Mouse (Mus musculus): ENCODE measurements at regions not wholly inside any gene's neighbourhood (a gene's known extent, or its start where the extent isn't known, plus 50 kb on each side); places are given as distances from the start of the nearest gene placed in this dataset.

- H3K27me3 ChIP-seq (ENCODE audit: control insufficient read depth, insufficient read depth, low read length) = no peaks in the 10 kb centered on the region
- H3K27ac ChIP-seq (ENCODE audit: insufficient read depth, low read length) = no peak overlapping the region
- no peak for TF ChIP-seq POLR2A (IDR thresholded peaks at IDR 0.05; ENCODE audit: borderline replicate concordance, insufficient read depth, low read length)
- no peak for TF ChIP-seq CTCF (IDR thresholded peaks at IDR 0.05; ENCODE audit: borderline replicate concordance, insufficient read depth, low read depth, low read length)
- H3K4me1 ChIP-seq (ENCODE audit: control insufficient read depth, insufficient read depth, low read length) = peaks cover 9% of the 10 kb centered on the region
- no peak for DNase-seq
- 70% methylated on average over 8 of the region's 8 CpGs for WGBS
- no peak overlapping the region for H3K4me3 ChIP-seq (replicated peaks; ENCODE audit: insufficient read depth, low read depth, low read length)
Observed at GRCm38 (mm10) chr15:86919704-86920103, 624.4 kb upstream of the Fam19a5 start.

- 77% methylated on average over 7 of the region's 7 CpGs for WGBS
- TF ChIP-seq CTCF (IDR thresholded peaks at IDR 0.05; ENCODE audit: borderline replicate concordance, insufficient read depth, low read depth, low read length) = no peak
- TF ChIP-seq POLR2A (IDR thresholded peaks at IDR 0.05; ENCODE audit: borderline replicate concordance, insufficient read depth, low read length) = no peak
- Histone ChIP-seq H3K4me1 (ENCODE audit: control insufficient read depth, insufficient read depth, low read length) (peaks cover 9% of the 10 kb centered on the region), H3K27ac (ENCODE audit: insufficient read depth, low read length) (no peak overlapping the region), H3K4me3 (replicated peaks; ENCODE audit: insufficient read depth, low read depth, low read length) (no peak overlapping the region), H3K27me3 (ENCODE audit: control insufficient read depth, insufficient read depth, low read length) (no peaks in the 10 kb centered on the region)
- DNase-seq = no peak
Observed at GRCm38 (mm10) chr15:86920185-86920584, 623.9 kb upstream of the Fam19a5 start.

DNA sequence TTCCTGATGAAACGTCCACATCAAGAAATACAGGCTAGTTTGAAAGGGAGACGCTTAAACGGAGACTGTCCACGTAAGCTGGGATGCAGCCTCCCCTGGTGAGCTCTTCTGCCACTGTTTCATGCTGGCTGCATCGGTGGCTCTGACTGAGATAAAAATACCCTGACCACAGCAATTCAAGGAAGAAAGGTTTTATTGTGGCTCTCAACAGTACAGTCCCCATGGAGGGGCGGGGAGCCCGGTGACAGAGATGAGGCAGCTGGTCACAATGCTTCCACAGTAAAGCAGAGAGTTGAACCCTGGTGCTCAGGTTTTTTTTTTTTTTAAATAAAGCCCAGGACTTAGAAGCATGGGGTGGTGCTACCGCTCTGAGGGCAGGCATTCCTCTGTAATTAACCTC, 622.7 kb upstream of the Fam19a5 start:
- Histone ChIP-seq H3K27ac (ENCODE audit: insufficient read depth, low read length) (no peak overlapping the region), H3K4me1 (ENCODE audit: control insufficient read depth, insufficient read depth, low read length) (peaks cover 9% of the 10 kb centered on the region), H3K27me3 (ENCODE audit: control insufficient read depth, insufficient read depth, low read length) (no peaks in the 10 kb centered on the region), H3K4me3 (replicated peaks; ENCODE audit: insufficient read depth, low read depth, low read length) (no peak overlapping the region)
- 55% methylated on average over 8 of the region's 8 CpGs for WGBS
- no peak for DNase-seq
- TF ChIP-seq POLR2A (IDR thresholded peaks at IDR 0.05; ENCODE audit: borderline replicate concordance, insufficient read depth, low read length) = no peak
- no peak for TF ChIP-seq CTCF (IDR thresholded peaks at IDR 0.05; ENCODE audit: borderline replicate concordance, insufficient read depth, low read depth, low read length)

DNA sequence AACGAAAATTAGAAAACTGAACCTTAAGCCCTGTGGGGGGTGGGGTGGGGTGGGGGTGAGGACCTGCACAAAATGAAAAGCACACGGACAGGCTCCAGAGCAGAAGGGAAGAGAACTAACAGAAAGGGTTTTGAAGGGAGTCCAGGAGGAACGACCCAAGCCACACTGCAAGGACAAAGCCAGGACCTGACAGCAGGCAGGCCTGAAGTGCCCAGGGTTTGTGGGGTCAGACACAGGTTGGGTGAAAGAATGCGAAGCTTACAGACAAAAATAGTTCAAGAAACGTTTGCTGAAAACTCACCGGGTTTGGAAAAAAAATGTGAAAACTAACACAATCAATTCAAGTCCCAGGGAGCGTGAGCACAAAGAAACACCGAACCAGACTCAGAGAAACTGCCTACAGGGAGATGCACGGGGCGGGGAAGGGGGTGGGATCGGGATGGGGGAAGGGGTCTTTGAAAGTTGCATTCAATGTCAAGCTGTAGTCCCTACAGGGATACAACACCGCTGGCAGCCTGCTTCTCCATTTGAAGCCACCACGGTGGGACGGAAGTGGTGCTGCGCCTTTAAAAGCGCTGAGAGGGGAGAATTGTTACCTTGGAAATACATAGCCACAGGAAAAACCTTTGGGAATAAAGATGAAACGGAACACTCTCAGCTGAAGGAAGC, 618.9 kb upstream of the Fam19a5 start:
- WGBS = 58% methylated on average over 17 of the region's 17 CpGs

GRCm38 (mm10) chr15:86932345-86933075, 611.6 kb upstream of the Fam19a5 start:
- TF ChIP-seq CTCF (IDR thresholded peaks at IDR 0.05; ENCODE audit: borderline replicate concordance, insufficient read depth, low read depth, low read length) = no peak
- TF ChIP-seq POLR2A (IDR thresholded peaks at IDR 0.05; ENCODE audit: borderline replicate concordance, insufficient read depth, low read length) = no peak
- no peak overlapping the region for H3K27ac ChIP-seq (ENCODE audit: insufficient read depth, low read length)
- 56% methylated on average over 15 of the region's 15 CpGs for WGBS
- no peaks in the 10 kb centered on the region for H3K27me3 ChIP-seq (ENCODE audit: control insufficient read depth, insufficient read depth, low read length)
- H3K4me1 ChIP-seq (ENCODE audit: control insufficient read depth, insufficient read depth, low read length) = no peaks in the 10 kb centered on the region
- no peak overlapping the region for H3K4me3 ChIP-seq (replicated peaks; ENCODE audit: insufficient read depth, low read depth, low read length)
- DNase-seq = no peak

More for the DNA sequence above, 618.9 kb upstream of the Fam19a5 start:
- Histone ChIP-seq H3K27ac (ENCODE audit: insufficient read depth, low read length) (no peak overlapping the region), H3K27me3 (ENCODE audit: control insufficient read depth, insufficient read depth, low read length) (no peaks in the 10 kb centered on the region), H3K4me3 (replicated peaks; ENCODE audit: insufficient read depth, low read depth, low read length) (no peak overlapping the region), H3K4me1 (ENCODE audit: control insufficient read depth, insufficient read depth, low read length) (peaks cover 2% of the 10 kb centered on the region)
- no peak for DNase-seq
- TF ChIP-seq POLR2A (IDR thresholded peaks at IDR 0.05; ENCODE audit: borderline replicate concordance, insufficient read depth, low read length) (no peak), CTCF (IDR thresholded peaks at IDR 0.05; ENCODE audit: borderline replicate concordance, insufficient read depth, low read depth, low read length) (no peak)

GRCm38 (mm10) chr15:86937364-86937763, 606.7 kb upstream of the Fam19a5 start:
- no peak for TF ChIP-seq POLR2A (IDR thresholded peaks at IDR 0.05; ENCODE audit: borderline replicate concordance, insufficient read depth, low read length)
- TF ChIP-seq CTCF (IDR thresholded peaks at IDR 0.05; ENCODE audit: borderline replicate concordance, insufficient read depth, low read depth, low read length) = no peak
- no peaks in the 10 kb centered on the region for H3K27me3 ChIP-seq (ENCODE audit: control insufficient read depth, insufficient read depth, low read length)
- no peak overlapping the region for H3K27ac ChIP-seq (ENCODE audit: insufficient read depth, low read length)
- no peak for DNase-seq
- 90% methylated on average over 3 of the region's 3 CpGs for WGBS
- H3K4me1 ChIP-seq (ENCODE audit: control insufficient read depth, insufficient read depth, low read length) = no peaks in the 10 kb centered on the region
- H3K4me3 ChIP-seq (replicated peaks; ENCODE audit: insufficient read depth, low read depth, low read length) = no peak overlapping the region

DNA sequence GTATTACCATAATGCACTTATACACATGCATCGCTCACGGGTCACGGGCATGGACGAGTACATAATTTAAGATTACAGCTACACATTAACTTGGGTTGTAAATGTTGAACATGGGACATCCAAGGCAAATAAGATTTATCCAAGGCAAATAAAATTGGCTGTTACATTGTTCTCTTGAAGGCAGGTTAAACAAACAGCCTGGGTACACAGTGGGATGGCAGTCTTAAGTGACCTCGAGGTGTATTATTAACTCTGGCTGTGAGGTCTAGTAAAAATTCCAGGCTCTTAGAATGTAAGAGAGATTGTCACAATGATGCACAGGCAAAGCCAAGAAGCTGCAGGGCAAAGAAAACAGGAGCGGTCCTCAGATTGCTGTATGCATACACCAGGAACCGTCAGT, 599.6 kb upstream of the Fam19a5 start:
- Histone ChIP-seq H3K4me3 (replicated peaks; ENCODE audit: insufficient read depth, low read depth, low read length) (no peak overlapping the region), H3K27ac (ENCODE audit: insufficient read depth, low read length) (no peak overlapping the region), H3K4me1 (ENCODE audit: control insufficient read depth, insufficient read depth, low read length) (no peaks in the 10 kb centered on the region), H3K27me3 (ENCODE audit: control insufficient read depth, insufficient read depth, low read length) (no peaks in the 10 kb centered on the region)
- no peak for TF ChIP-seq POLR2A (IDR thresholded peaks at IDR 0.05; ENCODE audit: borderline replicate concordance, insufficient read depth, low read length)
- no peak for TF ChIP-seq CTCF (IDR thresholded peaks at IDR 0.05; ENCODE audit: borderline replicate concordance, insufficient read depth, low read depth, low read length)
- WGBS = 91% methylated on average over 7 of the region's 7 CpGs
- DNase-seq = no peak

DNA sequence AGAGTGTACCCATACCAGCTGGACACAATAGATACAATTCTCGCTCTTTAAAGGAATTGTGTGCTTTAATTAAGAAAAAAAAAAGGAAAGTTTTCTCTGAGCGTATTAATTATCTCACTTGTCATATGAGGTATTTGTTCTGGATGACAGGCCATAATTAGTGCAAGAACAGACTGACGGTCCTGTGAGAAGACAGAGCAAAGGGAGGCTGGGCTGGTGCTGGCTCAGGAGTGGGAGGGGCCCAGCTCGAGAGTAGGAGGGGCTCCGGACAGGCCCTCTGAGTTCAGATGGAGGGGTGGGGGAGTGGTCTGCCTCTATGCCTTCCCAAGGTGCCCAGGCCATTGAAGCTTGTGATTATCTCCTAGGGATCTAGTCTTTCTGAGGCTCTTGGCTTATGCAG, 591.5 kb upstream of the Fam19a5 start:
- DNase-seq = no peak
- WGBS = 64% methylated on average over 5 of the region's 5 CpGs

More for the DNA sequence above, 591.5 kb upstream of the Fam19a5 start:
- H3K4me1 ChIP-seq (ENCODE audit: control insufficient read depth, insufficient read depth, low read length) = no peaks in the 10 kb centered on the region
- no peak overlapping the region for H3K27ac ChIP-seq (ENCODE audit: insufficient read depth, low read length)
- no peak overlapping the region for H3K4me3 ChIP-seq (replicated peaks; ENCODE audit: insufficient read depth, low read depth, low read length)
- no peaks in the 10 kb centered on the region for H3K27me3 ChIP-seq (ENCODE audit: control insufficient read depth, insufficient read depth, low read length)
- TF ChIP-seq CTCF (IDR thresholded peaks at IDR 0.05; ENCODE audit: borderline replicate concordance, insufficient read depth, low read depth, low read length) (no peak), POLR2A (IDR thresholded peaks at IDR 0.05; ENCODE audit: borderline replicate concordance, insufficient read depth, low read length) (no peak)

Measured in cerebellum, adult 2 months (tissue).